Mouse (Mus musculus): Measurements from ENCODE around the gene Gimd1. TPM values are rescaled to one million over a fixed set of nuclear protein-coding genes. Genes with fewer than 3 reads are reported as not detected.

Gene Gimd1
- polyA plus RNA-seq (2015; fragmentation: Nextera tagmentation; extraction: Ambion mirVana): 11.2 and 12.1 TPM in 2 replicates

DNA sequence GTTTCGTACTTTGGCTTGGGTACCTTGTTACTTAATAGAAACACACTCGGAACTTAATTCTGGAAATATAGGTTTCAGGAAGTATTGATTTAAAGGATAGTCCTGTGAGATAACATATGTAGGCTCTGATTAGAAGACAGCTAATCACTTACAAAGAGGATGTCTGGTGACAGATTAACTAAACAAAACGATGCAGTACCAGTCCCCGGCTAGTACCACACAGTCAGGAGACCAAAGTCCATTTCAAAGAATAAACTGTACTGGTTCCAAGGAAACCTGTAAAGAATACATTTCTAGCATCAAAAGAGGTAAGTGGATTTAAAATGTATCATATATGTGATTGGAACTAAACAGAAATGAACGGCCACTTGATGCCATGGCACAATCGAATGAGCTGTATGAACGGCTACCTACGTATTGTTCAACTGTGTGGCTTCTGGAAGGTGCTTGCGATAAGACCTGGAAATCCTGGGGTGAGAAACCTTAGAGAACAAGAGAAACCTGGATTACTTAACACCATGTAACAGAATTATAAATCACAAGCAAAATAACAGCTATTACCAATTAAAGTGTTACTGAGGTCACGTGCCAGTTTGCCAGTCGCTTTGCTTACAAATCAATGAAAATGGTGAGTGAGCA, at the start of gene Gimd1:
Gene Gimd1, plus strand, starts transcription at position 220 of the 639 bp plus-strand sequence.
- Histone ChIP-seq H3K9ac (no peak within 1 kb of the TSS), H3K4me2 (replicated peaks) (no peak within 1 kb of the TSS; the same call in 1 of the 2 replicates), H3K4me1 (replicated peaks) (peaks cover 5% of the 10 kb centered on the region; the same call in 1 of the 2 replicates), H3K36me3 (no peaks in the 10 kb centered on the region), H3K9me3 (no peaks in the 10 kb centered on the region), H3K4me3 (replicated peaks) (no peak within 1 kb of the TSS), H3K27ac (no peak within 1 kb of the TSS), H3K27me3 (replicated peaks) (no peaks in the 10 kb centered on the region)
- 72% methylated on average over 11 of the region's 11 CpGs for WGBS
- peak; percentile 97 for ATAC-seq

DNA sequence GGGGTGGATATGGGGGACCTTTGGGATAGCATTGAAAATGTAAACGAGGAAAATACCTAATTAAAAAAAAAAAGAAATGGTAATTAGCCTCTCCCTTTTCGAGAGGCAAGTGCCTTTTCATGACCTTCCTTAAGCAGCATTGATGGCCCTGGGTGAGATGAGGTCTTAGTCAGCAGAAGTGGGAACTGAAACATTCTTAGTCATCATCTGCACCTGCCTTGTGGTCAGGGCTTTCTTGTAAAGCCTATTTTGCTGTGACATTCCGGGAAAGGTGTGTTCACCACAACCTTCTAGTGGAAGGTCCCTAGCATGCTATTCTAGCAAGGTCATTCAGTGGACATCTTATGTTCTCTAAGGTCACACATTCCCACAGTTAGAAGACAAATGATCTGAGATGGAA, 48.4 kb upstream of the Gimd1 start:
- no peak overlapping the region for H3K9ac ChIP-seq
- H3K27me3 ChIP-seq (replicated peaks): no peaks in the 10 kb centered on the region
- H3K4me1 ChIP-seq (replicated peaks): no peaks in the 10 kb centered on the region
- ATAC-seq: no peak
- no peaks in the 10 kb centered on the region for H3K36me3 ChIP-seq
- no peaks in the 10 kb centered on the region for H3K9me3 ChIP-seq
- WGBS: 78% methylated on average over 3 of the region's 3 CpGs
- no peak overlapping the region for H3K27ac ChIP-seq
- H3K4me3 ChIP-seq (replicated peaks): no peak overlapping the region
- no peak overlapping the region for H3K4me2 ChIP-seq (replicated peaks)

- no peak overlapping the region for H3K9ac ChIP-seq
- no peak overlapping the region for H3K4me3 ChIP-seq (replicated peaks)
- H3K27me3 ChIP-seq (replicated peaks): no peaks in the 10 kb centered on the region
- H3K4me1 ChIP-seq (replicated peaks): no peaks in the 10 kb centered on the region
- H3K9me3 ChIP-seq: no peaks in the 10 kb centered on the region
- no peaks in the 10 kb centered on the region for H3K36me3 ChIP-seq
- H3K27ac ChIP-seq: no peak overlapping the region
- 44% methylated on average over 4 of the region's 4 CpGs for WGBS
- ATAC-seq: no peak
- H3K4me2 ChIP-seq (replicated peaks): no peak overlapping the region
Measured at GRCm38 (mm10) chr3:132582339-132582738, 47.3 kb upstream of the Gimd1 start.

DNA sequence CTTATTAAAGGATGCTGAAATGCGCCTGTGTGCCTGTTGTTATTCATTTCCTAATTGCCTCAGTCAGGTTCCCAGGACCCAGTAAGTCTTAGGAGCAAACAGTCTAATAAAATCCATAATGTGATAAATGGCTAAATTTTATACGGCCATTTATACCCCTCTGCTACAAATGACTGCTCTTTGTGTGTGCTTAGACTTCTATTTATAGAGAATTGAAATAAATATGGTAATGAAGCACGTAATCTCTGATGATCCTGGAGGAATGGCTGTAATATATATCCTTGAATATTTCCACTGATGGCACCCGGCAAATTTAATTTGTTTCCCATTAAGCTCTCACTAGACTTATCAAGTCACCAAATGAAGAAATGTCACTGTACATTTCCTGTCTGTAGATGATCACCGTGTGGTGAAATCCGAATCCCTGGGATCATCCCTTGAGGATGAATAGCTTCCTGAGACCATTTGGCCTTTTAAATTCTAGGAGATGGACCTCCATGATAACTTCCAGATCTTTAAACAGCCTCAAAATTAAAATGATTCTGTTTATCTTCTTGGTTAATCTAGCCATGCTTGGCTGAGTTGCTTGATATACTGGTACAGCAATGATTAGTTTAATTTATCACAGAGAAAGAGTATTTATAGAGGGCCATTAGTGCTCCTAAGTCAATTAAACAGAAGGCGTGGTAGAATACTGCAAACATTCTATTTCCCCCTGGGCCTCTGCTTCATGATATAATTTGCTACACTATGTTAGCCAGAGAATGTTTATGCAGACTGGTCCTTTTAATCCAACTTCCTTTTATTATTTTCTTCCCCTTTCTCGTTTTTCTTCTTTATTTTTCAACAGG, 44.3 kb upstream of the Gimd1 start:
- no peaks in the 10 kb centered on the region for H3K27me3 ChIP-seq (replicated peaks)
- no peaks in the 10 kb centered on the region for H3K9me3 ChIP-seq
- H3K36me3 ChIP-seq: no peaks in the 10 kb centered on the region
- H3K4me1 ChIP-seq (replicated peaks): no peaks in the 10 kb centered on the region
- H3K9ac ChIP-seq: no peak overlapping the region
- ATAC-seq: peak; percentile 66
- WGBS: 34% methylated on average over 8 of the region's 8 CpGs
- no peak overlapping the region for H3K4me2 ChIP-seq (replicated peaks)
- no peak overlapping the region for H3K4me3 ChIP-seq (replicated peaks)
- no peak overlapping the region for H3K27ac ChIP-seq

GRCm38 (mm10) chr3:132588146-132588545, 41.5 kb upstream of the Gimd1 start:
- H3K27me3 ChIP-seq (replicated peaks): no peaks in the 10 kb centered on the region
- H3K4me1 ChIP-seq (replicated peaks): no peaks in the 10 kb centered on the region
- ATAC-seq: no peak
- no peak overlapping the region for H3K4me3 ChIP-seq (replicated peaks)
- H3K9me3 ChIP-seq: no peaks in the 10 kb centered on the region
- H3K4me2 ChIP-seq (replicated peaks): no peak overlapping the region
- no peak overlapping the region for H3K9ac ChIP-seq
- H3K36me3 ChIP-seq: no peaks in the 10 kb centered on the region
- 83% methylated on average over 1 of the region's 1 CpGs for WGBS
- no peak overlapping the region for H3K27ac ChIP-seq

- no peaks in the 10 kb centered on the region for H3K4me1 ChIP-seq (replicated peaks)
- H3K27ac ChIP-seq: no peak overlapping the region
- no peak overlapping the region for H3K9ac ChIP-seq
- 80% methylated on average over 3 of the region's 3 CpGs for WGBS
- no peak for ATAC-seq
- no peak overlapping the region for H3K4me2 ChIP-seq (replicated peaks)
- no peaks in the 10 kb centered on the region for H3K36me3 ChIP-seq
- H3K9me3 ChIP-seq: no peaks in the 10 kb centered on the region
- no peaks in the 10 kb centered on the region for H3K27me3 ChIP-seq (replicated peaks)
- no peak overlapping the region for H3K4me3 ChIP-seq (replicated peaks)
Measured at GRCm38 (mm10) chr3:132590010-132590409, 39.6 kb upstream of the Gimd1 start.

- no peak overlapping the region for H3K27ac ChIP-seq
- H3K9me3 ChIP-seq: no peaks in the 10 kb centered on the region
- H3K9ac ChIP-seq: no peak overlapping the region
- 64% methylated on average over 1 of the region's 1 CpGs for whole genome bisulfite sequencing
- no peak overlapping the region for H3K4me3 ChIP-seq (replicated peaks)
- no peaks in the 10 kb centered on the region for H3K36me3 ChIP-seq
- H3K27me3 ChIP-seq (replicated peaks): no peaks in the 10 kb centered on the region
- H3K4me1 ChIP-seq (replicated peaks): no peaks in the 10 kb centered on the region
- no peak overlapping the region for H3K4me2 ChIP-seq (replicated peaks)
- ATAC-seq: no peak
Measured at GRCm38 (mm10) chr3:132590604-132591003, 39.0 kb upstream of the Gimd1 start.

GRCm38 (mm10) chr3:132628741-132629140, 879 bp upstream of the Gimd1 start:
- H3K36me3 ChIP-seq: no peaks in the 10 kb centered on the region
- H3K9me3 ChIP-seq: no peaks in the 10 kb centered on the region
- peaks cover 5% of the 10 kb centered on the region; the same call in 1 of the 2 replicates for H3K4me1 ChIP-seq (replicated peaks)
- no peak overlapping the region for H3K4me3 ChIP-seq (replicated peaks)
- ATAC-seq: peak; percentile 33
- H3K27me3 ChIP-seq (replicated peaks): no peaks in the 10 kb centered on the region
- H3K4me2 ChIP-seq (replicated peaks): no peak overlapping the region
- no peak overlapping the region for H3K27ac ChIP-seq
- 30% methylated on average over 8 of the region's 8 CpGs for WGBS
- H3K9ac ChIP-seq: no peak overlapping the region

GRCm38 (mm10) chr3:132633261-132633660, 3.6 kb downstream of the Gimd1 start:
- Histone ChIP-seq H3K4me2 (replicated peaks) (no peak overlapping the region), H3K9me3 (no peaks in the 10 kb centered on the region), H3K27me3 (replicated peaks) (no peaks in the 10 kb centered on the region), H3K36me3 (no peaks in the 10 kb centered on the region), H3K4me3 (replicated peaks) (no peak overlapping the region), H3K27ac (no peak overlapping the region), H3K9ac (no peak overlapping the region), H3K4me1 (replicated peaks) (peaks cover 5% of the 10 kb centered on the region; the same call in 1 of the 2 replicates)
- no peak for ATAC-seq
- 68% methylated on average over 2 of the region's 2 CpGs for WGBS

GRCm38 (mm10) chr3:132637080-132637479, 7.5 kb downstream of the Gimd1 start:
- H3K27ac ChIP-seq: no peak overlapping the region
- ATAC-seq: peak; percentile 87
- no peak overlapping the region for H3K4me2 ChIP-seq (replicated peaks)
- H3K36me3 ChIP-seq: no peaks in the 10 kb centered on the region
- H3K9me3 ChIP-seq: no peaks in the 10 kb centered on the region
- H3K27me3 ChIP-seq (replicated peaks): no peaks in the 10 kb centered on the region
- no peak overlapping the region for H3K4me3 ChIP-seq (replicated peaks)
- WGBS: 71% methylated on average over 3 of the region's 3 CpGs
- H3K4me1 ChIP-seq (replicated peaks): no peaks in the 10 kb centered on the region
- H3K9ac ChIP-seq: no peak overlapping the region

- ATAC-seq: no peak
- no peaks in the 10 kb centered on the region for H3K36me3 ChIP-seq
- H3K4me3 ChIP-seq (replicated peaks): no peak overlapping the region
- no peak overlapping the region for H3K27ac ChIP-seq
- no peaks in the 10 kb centered on the region for H3K4me1 ChIP-seq (replicated peaks)
- H3K9ac ChIP-seq: no peak overlapping the region
- 82% methylated on average over 4 of the region's 4 CpGs for WGBS
- H3K27me3 ChIP-seq (replicated peaks): no peaks in the 10 kb centered on the region
- no peaks in the 10 kb centered on the region for H3K9me3 ChIP-seq
- no peak overlapping the region for H3K4me2 ChIP-seq (replicated peaks)
Measured at GRCm38 (mm10) chr3:132644071-132644470, 14.5 kb downstream of the Gimd1 start.

- H3K4me3 ChIP-seq (replicated peaks): no peak overlapping the region
- H3K36me3 ChIP-seq: no peaks in the 10 kb centered on the region
- H3K27ac ChIP-seq: no peak overlapping the region
- 22% methylated on average over 1 of the region's 1 CpGs for WGBS
- H3K9me3 ChIP-seq: no peaks in the 10 kb centered on the region
- no peak overlapping the region for H3K9ac ChIP-seq
- no peaks in the 10 kb centered on the region for H3K4me1 ChIP-seq (replicated peaks)
- H3K4me2 ChIP-seq (replicated peaks): no peak overlapping the region
- no peaks in the 10 kb centered on the region for H3K27me3 ChIP-seq (replicated peaks)
- ATAC-seq: no peak
Measured at GRCm38 (mm10) chr3:132646814-132647213, 17.2 kb downstream of the Gimd1 start.

All from intestine, embryonic 15.5 days (tissue).